Mouse (Mus musculus): ENCODE data around the gene Add3.

Add3 gene

DNA sequence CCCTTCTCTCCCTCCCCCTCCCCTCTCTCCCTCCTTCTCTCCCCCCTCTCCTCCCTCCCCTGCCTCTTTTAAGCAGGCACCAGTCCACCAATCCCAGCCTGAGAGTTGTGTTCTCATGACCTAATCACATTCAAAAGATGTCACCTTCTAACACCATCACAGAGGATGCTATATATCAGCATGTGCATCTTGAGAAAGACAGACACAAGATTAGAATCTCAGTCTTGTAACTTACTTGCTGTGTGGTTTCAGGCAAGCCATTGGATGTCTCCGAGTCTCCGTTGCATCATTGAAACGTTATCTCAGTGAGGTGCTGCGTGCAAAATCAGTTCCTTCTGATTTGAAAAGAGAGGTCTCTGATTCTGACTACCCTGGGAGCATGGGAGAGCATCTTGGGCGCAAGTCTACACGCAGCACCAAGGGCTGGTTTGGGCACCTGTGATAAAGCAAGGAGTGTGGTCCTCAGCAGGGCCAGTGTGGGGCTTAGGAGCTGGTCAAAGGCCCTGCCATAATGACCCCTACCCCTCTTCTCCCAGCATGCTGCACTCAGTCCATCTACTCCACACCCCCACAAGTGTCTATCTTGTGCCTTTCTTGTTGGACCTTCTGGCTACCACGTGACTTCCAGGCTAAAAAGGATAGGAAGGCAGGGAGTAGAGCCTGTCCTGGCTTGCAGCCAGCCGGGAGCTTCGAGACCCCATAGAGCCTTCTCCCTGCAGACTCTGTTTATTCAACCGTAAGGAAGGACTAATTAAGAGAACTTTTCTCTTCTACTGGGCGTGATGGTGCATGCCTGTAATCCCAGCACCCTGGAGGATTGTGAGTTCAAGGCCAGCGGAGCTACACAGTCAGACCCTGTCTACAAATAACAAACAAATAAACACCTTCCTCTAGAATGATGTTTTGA is 124.8 kb downstream of the Add3 start:
- in situ Hi-C loops (cut with MseI, MboI): no loop called here

DNA sequence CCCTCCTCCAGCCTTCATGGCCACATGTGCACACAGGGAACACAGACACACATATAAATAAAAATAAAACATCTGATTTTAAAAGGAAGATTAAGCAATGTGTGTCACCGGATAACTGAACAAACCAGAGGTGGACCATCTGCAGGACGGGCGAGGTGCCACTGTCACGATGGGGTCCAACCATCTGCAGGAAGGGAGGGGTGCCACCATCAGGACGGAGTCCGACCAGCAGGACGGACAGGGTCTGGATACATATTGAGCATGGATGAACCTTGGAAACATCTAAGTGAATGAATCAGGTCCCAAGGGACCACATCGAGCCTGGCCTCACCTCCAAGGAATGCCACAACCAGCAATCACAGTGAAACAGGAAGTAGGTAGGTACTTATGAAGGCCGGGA is 127.1 kb downstream of the Add3 start:
- in situ Hi-C loops (cut with MseI, MboI): no loop called here

DNA sequence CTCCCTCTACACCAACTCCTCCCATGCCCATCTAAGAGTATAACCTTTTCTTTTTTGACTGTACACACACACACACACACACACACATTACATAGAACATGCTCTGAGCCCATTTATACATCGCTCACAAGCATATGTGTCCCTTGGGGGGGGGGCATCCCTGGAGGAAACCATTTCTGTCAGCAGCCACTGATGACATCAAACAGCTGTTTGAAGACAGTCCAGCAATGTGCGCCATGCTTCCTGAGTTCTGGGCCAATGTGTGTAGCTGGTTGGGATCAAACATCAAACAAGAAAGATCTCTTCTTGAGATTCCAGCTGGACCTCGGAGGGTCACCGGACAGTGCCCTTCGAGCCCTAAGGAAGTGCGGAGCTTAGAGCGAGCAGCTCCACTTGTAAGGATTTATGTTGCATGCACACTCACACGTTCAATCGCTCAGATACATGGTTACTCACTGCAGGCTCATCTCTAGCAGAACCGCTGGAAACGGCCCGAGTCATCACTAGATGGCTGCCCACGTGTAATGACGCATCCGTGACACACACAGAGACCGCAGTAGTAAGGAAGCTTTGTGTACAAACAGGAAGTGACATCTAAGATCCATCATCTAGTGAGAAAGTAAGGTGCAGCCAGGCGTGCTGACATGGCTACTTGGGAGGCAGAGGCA is 132.9 kb downstream of the Add3 start:
- in situ Hi-C loops (cut with MseI, MboI): no loop called here

DNA sequence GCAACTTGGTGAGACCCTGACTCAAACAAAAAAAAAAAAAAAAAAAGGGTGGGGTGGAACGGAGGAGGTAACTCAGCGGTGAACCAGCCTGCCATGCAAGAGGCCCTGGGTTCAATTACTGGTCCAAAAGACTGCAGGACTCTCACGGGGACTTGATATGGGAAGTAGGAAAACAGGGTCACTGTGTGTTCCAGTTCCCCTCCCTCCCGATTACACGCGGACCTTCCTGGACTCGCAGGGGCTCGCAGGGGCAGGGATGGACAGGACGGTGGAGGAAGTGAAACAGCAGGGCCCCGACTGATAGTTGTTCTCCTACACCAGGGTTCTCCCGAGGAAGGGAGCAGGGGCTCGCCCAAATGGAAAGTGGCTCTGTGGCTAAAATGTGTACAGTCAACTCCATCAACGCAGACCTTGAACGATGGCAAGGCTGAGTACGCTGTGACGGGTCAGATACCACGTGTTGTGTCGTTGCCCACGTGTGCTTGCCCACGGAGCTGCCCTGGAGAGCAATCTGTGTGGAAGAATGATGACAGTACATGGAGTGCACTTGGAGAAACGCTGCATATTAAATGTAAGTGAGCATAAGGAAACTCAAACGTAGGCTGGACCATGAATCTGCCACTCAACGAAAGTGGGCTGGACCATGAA is 133.7 kb downstream of the Add3 start:
- in situ Hi-C loops (cut with MseI, MboI): no loop called here

DNA sequence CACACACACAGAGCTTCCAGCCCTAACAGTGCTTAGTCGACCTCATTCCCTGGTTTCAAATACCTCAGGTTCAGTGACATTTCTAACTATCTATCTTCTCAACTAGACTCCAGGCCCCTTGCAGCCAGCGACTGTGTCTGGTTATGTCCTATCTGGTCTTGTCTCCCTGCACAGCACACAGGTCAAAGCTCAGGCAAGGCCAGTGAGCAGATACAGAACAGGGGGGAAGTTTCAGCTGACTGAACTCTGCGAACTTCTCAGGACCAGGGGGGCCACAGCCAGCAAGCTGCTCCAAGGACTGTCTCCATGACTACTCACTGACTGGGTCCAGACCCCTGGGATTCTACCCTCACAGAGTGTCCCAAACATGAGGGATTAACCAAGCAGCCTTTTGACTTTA is 135.0 kb downstream of the Add3 start:
- in situ Hi-C loops (cut with MseI, MboI): no loop called here

DNA sequence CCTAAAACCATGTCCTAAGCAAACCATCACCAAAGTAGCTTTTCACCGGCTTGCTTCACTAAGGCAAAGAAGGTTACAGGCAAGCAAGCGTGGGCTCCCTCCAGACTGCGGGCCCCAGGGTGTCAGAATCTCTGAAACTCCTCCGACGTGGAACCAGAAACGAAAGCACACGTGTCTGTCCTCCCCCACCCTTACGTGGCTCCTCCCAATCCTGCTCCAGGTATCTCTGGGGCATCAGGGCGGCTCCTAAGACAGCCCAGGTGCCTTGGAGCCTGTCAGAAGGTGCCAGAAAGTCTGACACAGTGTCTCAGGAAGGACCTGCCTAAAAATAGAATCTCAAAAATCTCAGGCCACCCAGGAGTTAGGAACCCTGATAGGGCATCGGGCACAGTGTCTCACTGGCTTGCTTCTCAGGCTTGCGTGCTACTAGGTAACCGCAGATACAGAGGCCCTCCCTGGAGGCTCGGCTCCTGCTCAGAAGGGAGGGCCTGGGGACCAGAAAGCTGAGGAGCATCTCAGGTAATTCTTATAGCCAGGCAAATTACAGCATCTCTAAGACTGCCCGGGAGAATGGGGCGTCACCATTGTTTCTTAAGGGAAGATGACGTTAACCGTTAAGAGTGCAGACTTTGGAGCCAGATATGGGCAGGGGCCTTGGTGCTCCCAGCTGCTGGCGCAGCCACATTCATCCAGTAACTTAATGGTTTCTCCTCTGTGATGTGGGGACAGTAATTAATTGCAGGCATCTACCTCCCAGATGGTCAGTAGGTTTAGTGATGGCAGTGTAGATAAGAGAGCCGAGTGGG is 136.9 kb downstream of the Add3 start:
- in situ Hi-C loops (cut with MseI, MboI): no loop called here

DNA sequence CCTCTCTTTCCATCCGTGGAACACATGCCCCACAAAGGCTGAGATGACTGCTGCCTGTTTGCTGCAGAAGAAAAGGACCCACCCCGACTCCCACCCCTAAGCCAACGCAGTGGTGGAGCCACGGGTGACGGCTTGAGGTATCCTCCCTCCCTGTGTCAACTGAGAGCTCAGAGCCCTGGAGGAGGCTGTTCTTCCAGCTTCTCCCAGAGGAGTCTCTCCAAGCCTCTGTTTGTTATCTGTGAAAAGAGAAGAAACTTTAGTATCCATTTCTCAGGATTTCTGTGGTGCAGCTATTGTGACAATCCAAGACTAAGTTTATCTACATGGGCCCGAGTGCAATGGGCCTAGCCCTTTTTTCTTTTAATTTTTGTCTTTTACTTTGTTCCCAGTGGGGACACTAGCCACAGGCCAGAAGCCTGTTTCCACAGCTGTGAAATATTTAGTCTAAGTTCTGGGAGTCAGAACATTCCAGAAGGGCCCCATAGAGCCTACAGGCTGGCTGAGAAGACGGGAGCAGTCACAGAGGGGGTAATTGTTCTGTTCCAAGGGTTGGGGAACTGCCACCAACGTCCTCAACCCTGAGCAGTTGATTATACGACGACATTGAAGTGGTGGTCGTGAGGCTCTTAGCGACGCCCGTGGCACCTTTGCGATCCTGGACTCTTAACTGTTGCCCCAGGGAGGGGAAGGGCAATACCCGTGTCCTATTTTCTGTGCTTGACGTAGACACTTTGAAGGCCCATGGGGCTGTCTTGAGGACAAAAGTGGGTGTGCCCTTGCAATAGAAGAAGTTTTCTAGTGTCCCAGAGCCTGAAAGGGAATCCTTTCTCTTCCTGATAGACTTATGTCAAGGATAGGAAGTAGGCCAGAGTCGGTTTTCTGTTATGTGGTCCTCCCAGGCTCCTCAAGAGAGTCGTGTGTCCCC is 138.5 kb downstream of the Add3 start:
- in situ Hi-C loops (cut with MseI, MboI): no loop called here

DNA sequence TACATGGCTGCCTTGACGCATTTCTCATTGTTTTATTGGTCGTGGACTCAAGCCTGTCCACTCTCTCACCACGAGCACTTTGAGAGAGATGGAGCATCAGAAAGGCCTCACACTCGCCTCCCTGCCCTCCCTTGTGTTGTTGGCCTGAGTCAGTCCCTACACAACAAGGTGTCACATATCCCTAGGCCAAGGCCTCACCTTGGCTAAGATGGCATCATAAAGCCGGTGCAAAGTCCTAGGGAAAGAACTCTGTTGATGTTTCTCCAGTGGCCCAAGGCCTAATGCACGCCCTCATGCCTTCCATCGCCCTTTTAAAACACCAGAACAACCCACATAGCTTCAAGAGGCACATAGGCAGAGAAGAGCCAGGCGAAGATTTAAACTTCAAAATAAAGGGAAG is 140.0 kb downstream of the Add3 start:
- in situ Hi-C loops (cut with MseI, MboI): no loop called here

DNA sequence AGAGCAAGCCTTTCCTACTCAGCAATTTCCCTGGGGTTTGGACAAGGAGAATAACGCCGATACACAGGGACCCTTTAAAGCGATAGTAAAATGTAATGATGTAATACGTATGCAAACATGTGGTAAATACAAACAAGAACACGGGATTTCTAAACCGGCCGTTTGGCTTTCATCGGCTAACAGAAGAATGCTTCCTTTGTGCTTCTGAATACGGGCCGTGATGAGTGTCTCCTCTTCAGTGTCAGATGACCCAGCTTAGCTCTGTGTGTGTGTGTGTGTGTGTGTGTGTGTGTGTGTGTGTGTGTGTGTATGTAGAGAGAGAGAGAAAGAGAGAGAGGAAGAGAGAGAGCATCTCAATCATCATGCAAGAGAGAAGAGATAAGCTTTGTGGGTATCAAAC is 142.3 kb downstream of the Add3 start:
- in situ Hi-C loops (cut with MseI, MboI): no loop called here

DNA sequence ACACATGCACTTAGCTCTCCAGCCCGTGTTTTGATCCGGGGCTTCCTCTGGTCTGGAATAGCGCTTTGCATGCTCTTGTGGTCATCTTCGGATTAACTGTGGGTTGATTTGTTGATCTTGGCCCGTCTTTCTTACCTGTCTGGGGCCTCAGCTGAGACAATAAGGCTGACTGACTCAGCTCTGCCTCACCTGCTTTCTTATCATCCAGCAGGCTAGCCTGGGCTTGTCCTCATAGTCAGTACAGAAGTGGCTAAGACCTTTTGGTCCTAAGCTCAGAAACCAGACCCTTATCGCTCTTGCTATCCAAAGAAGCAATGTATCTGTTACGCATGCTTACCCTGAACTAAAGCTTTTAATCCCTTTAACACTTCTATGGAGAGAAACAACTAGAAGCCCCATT is 143.5 kb downstream of the Add3 start:
- in situ Hi-C loops (cut with MseI, MboI): no loop called here

DNA sequence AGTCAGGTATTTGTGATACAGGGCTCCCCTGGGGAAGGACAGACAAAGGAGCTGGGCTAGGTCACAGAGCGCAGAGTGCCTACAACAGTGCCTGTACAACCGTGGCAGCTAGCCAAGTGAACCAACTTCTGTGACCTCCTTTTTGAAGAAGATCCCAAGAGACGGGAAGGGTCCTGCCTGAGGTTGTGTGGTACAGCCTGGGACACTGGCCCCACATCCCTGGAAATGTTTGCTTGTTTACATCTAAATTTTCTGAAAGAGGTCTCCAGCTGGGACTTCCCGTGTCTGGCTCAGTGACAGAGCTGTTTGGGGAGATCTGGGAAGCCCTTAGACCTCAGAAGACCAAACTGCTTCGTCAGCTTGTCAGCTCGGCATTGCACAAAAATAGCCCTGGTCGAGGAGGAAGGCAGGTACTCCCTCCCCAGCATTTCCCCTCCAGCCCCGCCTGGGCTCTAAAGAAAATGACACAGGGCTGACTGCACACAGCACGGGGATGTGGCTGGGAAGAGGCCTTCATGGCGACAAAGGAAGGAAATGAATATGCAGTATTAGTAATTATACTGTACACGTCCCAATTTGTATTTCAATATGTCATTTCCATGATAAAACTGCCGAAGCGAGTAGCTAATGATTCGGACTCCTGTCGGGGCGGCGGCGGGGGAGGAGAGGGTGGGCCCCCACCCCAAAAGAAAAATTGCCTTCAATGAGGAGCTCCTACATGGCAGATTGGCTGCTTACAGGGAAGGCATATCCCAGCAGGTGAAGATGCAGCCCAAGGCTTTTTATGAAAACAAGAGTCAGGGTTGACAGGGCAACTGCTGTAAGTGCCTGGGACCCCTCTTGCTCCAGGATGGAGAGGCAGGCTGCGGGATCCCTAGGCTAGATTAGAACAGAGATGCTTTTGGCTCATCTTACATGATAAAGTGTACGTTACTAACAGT is 144.3 kb downstream of the Add3 start:
- in situ Hi-C loops (cut with MseI, MboI): no loop called here

DNA sequence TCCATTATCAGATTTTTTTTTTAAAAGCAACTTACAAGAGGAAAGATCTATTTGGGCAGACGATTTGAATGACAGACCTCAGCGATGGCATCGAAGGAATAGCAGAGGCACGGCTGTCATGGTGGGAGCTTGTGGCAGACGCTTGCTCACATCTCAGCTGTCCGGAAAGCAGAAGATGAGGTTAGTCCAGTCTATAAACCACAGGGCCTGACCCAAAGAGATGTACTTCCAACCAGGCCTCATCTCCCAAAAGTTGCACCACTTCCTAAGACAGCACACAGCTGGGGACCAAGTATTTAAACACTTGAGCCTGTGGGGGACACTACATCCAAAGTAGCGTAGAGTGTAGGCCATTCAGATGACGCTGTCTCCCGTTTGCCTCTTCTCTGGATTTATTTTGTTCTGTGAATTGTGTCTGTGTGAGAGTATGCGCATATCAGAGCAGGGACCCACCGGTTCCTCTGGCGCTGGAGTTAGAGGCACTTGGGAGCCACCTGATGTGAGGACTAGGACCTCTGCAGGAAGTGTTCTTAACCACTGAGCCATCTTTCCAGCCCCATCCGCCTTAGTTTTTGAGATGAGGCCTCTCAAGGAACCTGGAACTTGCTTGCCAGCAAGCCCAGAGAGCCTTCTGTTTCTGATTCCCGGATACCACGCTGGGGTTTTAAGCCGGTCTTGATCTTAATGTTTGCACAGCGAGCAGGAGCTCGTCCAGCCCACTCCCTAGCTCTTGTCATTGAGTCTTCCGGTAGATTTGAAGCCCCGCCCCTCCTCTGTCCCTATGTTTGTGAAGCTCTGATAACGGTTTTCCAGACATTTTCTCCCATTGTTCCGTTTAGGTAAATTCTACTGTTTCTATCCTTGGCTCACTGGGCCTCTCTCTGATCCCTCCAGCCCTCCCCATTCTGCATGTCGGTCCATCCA is 156.3 kb downstream of the Add3 start:
- in situ Hi-C loops (cut with MseI, MboI): no loop called here

Measured in mouse trophoblast stem cell (cell line).